Mouse (Mus musculus): ENCODE measurements at regions not wholly inside any gene's neighbourhood (a gene's known extent, or its start where the extent isn't known, plus 50 kb on each side); places are given as distances from the start of the nearest gene placed in this dataset.

DNA sequence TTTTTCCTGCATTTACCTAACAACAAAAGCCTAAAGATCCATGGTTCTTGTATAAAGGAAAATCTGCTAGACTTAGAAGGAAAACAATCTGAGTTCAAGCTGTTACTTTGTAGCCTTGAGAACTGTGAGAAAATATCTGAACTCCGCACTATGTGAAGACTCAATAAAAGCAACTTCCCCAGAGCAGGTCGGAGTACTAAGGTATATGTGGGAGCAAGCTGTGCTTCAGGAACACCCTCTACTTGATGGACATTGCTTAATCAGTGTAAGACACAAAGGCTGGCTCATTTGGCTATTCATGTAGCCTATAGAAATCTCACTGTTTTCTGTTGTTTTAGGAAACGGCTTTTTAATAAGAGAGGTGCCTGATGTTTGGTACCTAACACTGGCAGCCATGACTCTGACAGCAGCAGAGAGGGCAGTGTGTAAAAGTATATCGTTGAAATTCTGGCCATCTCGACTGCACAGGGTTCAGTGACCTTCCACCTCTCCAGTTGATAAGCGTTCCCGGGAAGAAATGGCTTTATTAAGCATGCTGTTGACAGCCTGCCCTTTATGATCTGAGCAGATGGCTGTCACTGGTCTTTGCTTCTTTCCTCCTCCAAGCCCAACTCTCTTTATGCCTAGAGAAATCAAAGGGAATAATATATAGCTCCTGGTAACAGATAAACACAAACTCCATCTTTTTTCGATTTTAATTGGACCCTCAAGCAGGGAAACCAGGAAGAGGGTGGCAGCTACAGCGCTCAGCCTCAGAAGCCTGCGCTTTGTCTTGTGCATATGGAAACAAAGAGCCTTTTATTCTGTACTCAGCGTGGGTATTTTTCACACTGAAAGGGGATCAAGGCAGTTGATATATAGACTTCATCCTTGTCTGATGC is 443.7 kb upstream of the Sel1l start:
- no peak for DNase-seq (ENCODE audit: low spot score)

GRCm38 (mm10) chr12:92291490-92291889 is 442.5 kb upstream of the Sel1l start:
- DNase-seq (ENCODE audit: low spot score) = no peak

DNA sequence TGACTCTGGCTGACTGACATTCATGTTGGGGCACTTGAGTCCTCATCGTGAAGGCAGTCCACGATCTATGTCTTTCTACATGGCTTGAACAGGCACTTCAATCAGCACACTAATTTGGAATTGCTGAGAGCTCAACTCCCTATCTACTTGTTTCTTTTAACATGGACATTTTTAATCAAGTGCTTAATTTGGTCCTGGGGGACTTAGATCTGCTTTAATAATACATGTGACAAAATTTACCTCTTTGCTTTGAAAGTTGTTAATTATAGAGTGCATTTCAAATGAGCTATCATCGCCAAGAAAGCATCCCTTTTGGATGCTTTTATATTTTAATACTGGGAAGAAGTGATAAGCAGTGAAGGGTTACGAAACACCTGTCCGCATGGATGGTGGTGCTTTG is 436.6 kb upstream of the Sel1l start:
- DNase-seq (ENCODE audit: low spot score) = no peak

DNA sequence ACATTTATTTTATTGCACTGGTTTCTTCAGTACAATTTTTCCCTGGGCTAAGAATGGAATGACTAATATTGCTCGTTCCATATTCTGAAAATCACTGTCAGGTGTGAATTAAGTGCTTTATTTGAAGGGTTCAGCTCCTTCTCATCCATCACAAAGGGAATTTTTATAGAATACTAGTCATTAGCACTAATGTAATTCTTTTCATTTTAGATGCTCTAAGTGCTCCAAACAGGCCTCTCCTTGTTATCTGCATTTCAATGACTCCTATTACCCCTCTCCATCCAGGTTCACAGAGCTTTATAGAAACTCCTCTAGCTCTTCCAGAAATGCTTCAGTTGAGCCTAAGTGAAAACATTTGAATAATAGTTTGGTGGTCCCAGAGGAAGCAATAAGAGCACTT is 431.5 kb upstream of the Sel1l start:
- no peak for DNase-seq (ENCODE audit: low spot score)

DNA sequence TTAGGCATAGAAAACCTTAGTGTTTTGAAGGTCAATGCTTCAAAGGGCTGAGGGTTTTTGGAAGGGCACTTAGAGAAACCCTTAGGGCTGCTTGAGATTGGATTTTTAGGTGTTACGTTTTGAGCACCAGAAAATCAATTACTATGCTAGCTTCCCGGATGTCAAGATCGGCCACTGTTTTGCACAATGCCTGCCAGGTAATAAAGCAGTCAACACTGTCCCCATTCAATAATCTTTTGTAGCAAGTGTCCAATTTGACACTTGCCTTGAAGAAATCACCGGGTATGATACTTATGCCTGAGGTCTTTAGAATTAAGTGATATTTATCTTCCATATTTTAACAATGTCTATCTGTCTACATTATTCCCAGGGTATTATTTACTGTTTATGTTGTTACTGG is 403.0 kb upstream of the Sel1l start:
- DNase-seq (ENCODE audit: low spot score) = no peak

- no peak for DNase-seq (ENCODE audit: low spot score)
These were observed 398.0 kb upstream of the Sel1l start for GRCm38 (mm10) chr12:92246790-92247451.

GRCm38 (mm10) chr12:92239956-92240699 is 391.2 kb upstream of the Sel1l start:
- no peak for DNase-seq (ENCODE audit: low spot score)

GRCm38 (mm10) chr12:92233650-92234408 is 384.9 kb upstream of the Sel1l start:
- DNase-seq (ENCODE audit: low spot score) = no peak

DNA sequence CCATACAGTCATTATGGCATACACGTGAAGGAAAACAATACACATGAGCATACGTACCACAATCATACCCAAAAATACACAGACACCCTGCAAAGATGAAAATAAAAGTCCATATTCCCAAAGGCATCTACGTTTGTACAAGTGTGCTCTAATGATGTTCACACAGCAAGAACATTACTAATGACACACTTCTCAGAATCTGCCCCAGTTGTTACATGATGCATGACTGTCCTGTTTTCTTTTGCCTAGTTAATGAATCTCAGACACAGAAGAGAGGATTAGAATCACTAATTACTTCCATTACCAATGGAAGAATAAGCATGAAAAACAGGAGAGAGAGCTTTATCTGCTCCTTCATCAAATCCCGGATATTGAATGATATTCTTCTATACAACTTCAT is 379.6 kb upstream of the Sel1l start:
- no peak for DNase-seq (ENCODE audit: low spot score)

- DNase-seq (ENCODE audit: low spot score) = no peak
These were observed 354.4 kb upstream of the Sel1l start for GRCm38 (mm10) chr12:92203351-92203750.

DNA sequence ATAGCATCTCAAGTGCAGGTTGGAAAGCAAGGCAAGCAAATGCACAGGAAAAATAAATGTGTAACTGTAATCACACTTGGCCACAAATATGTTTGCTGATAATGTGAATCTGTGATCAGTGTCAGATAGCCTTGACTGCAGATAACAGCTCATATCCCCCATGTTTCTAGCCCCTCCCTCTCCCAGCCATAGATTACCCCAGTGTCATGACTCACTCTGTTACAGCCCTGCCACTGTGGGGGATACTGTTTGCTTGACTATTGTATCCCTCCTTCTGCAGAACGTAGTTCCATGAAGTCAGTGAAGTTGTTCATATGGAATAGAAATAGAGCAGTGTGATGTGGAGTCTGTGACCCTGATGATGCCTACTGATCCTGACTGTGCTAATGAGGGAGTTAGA is 351.6 kb upstream of the Sel1l start:
- no peak for DNase-seq (ENCODE audit: low spot score)

DNA sequence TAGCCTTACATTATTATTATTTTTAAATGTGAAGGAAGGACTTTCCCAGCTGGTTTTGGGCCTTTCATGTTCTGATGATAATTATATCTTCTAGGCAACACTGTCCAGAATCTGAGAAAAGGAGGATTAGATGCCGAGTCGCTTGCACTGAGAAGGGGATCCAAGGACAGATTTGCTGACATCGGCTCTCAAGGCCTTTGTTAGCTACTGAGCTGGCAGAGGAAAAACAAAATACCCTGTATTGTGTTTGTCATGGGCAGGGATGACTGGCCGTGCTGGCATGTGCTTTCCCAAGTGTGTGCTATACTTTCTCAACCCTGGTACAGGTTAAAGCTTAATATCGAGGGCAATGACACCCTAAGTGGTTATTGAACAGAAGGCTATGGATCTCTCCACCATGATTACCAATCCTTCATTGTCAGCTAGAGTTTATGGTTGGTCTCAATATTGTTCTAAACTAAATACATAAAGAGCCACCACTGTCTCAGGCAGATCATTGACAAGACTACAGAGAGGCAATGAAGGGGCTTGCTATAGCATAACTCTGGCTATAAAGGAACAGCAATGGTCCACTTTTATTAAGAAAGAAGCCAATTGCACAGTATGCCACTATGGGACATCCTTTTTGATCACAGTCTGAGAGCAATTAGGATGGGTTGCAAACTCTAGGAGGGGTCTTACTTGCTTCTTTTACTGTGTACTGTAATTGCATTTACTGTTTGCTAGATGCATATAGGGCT is 350.0 kb upstream of the Sel1l start:
- no peak for DNase-seq (ENCODE audit: low spot score)

DNA sequence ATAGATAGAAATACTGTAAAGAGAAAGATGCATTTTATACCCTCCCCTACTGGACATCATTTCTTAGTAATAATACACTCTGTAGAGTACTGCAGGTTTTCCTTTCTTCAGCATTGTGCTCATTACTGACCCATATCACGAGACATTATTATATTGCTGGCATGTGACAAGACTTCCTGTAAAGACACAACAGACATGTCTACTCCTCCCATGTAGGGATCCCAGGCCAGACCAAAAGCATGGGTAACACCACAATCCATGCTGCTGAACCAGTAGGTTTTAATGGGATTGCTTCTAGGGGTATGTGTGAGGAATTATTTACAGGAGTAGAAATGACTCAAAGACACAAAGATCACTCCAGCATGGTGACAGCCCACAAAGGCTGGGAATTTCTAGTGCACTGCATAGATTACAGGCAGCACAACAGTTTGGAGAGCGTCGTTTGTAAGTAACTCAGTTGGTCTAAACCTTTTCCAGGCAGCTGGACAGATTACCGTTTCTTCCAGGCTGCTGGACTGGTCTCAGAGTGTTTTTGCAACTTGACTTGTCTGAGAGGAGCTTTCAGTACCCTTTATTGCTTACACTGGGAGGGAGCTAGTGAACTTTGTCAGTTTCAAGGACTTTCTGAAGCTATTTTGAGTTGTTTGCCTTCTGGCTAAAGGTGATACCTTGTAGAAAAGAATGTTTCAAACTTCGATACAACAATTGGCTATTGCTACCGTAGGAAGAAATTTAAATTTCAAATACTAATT is 345.2 kb upstream of the Sel1l start:
- no peak for DNase-seq (ENCODE audit: low spot score)

DNA sequence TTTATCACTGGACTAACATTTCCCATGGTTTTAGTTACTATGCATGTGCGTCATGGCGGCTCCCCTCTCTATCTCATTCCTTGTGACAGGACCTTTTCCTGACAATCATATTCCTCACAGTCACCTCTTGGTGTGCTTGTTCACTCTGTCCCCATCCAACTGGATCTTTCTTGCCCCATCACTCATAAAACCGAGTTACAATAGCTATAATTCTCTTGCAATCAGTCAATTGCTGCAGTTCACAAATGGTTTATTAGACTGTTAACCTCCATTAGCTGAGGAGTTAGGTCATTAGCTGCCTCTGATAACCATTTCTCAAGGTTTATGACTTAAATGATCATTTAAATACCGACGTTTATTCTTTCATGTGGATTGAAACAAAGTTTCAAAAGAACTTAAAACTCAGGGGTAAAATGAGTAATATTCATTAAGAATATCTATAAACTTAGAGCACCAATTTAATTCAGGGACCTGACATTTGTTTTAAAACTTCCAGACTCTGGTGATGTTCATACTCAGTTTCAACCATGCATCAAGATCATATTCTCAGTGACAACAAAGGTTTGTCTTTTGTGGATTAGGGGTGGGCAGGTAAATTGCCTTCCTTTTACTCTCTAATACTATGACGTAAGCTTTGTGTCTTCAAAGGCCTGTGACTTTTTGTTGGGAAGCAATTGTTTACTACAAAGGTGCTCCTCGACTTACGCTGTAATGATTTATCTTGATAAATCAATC is 344.4 kb upstream of the Sel1l start:
- DNase-seq (ENCODE audit: low spot score) = no peak

- DNase-seq (ENCODE audit: low spot score) = no peak
These were observed 340.1 kb upstream of the Sel1l start for GRCm38 (mm10) chr12:92189022-92189421.

DNA sequence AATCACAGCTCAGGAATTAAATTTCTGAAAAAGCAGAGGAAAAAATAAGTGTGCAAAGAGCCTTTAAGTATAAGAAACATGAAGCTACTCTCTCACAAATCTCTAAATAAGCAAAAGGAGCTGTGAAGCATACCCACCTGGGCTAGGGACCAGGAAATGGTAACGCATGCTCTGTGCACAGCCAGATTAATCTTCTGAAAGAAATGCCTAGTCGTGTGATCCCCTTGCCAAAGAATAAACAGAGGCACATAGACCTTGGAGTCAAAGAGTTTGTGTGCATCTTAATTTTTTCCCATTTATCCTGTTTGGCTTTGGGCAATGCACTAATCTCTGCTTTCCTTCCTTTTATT is 338.2 kb upstream of the Sel1l start:
- no peak for DNase-seq (ENCODE audit: low spot score)

GRCm38 (mm10) chr12:92186448-92187132 is 337.6 kb upstream of the Sel1l start:
- no peak for DNase-seq (ENCODE audit: low spot score)

DNA sequence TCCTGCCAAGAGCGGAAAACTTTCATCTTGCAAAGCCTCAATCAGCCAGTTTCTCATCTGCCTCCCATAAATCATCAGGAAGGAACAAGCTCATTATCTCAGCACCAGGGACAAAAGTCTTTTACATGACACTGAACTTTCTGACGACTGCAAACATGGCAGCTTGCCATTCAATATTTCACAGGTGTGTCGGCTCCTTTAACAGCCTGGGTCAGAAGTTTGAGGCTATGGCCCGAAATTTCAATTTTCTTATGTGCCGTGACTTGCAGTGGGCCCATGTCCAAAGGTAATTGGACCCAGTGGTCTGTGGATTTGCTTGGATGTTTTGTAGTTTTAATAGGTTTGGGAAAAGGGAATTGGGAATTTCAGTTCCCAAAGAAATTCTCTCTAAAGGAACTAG is 330.3 kb upstream of the Sel1l start:
- no peak for DNase-seq (ENCODE audit: low spot score)

DNA sequence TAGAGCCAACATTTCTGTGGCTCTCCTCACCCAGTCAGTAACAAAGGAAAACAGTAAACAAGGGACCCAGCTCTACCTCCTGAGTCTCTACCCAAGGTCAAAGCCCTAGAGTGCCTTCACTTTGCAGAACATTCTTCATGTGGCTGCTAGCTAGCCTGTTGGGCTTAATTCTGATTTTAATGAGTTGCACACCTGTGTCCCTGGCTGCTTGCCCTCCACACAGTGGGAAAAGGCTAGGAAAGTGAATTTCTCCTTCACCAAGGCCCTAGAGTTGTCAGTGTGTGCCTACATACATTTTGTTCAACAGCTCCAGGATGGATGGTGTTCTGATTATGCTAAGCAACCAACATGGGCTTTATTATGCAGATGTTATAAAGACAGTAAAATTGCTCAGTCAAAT is 307.8 kb upstream of the Sel1l start:
- DNase-seq (ENCODE audit: low spot score) = no peak

DNA sequence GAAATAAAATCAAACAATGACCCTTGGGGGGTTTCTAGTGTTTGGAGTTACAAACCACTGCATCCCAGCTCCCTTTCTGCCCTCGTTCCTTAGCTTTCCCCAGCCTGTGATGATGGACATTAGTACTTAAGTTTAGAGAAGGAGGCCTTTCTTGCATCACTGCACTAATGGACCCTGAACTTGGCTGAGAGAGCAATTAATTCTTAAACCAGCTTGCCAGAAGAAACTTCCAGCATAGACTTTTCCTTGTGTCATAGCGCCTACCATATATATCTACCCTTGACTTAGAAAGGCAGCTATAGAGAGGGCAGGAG is 303.9 kb upstream of the Sel1l start:
- DNase-seq (ENCODE audit: low spot score) = no peak

Measured in T-cell, adult 2 months (primary cell).